Mouse (Mus musculus) C2C12 (cell line): ENCODE measurements around the gene Olfr1065. TPM values are rescaled to one million over a fixed set of nuclear protein-coding genes. Genes with fewer than 3 reads are reported as not detected.

Experiments
- H3K27me3 ChIP-seq: one replicate; pipeline ENCODE4 v1.6.1; 2011; ENCODE audit not compliant: control insufficient read depth, insufficient read depth, insufficient read length
- H3K36me3 ChIP-seq: one replicate; pipeline ENCODE4 v1.6.1; 2011; ENCODE audit not compliant: control insufficient read depth, insufficient read depth
- H3K4me3 ChIP-seq: one replicate; pipeline ENCODE4 v1.5.1; 2011; ENCODE audit warnings: mild to moderate bottlenecking, control low read depth; ENCODE audit not compliant: poor library complexity, insufficient read depth, severe bottlenecking
- H3K79me2 ChIP-seq: one replicate; pipeline ENCODE4 v1.6.1; 2011; ENCODE audit not compliant: control insufficient read depth, insufficient read depth
- H3K79me3 ChIP-seq: one replicate; pipeline ENCODE4 v1.6.1; 2011; ENCODE audit warnings: low read depth, control low read depth
- H3ac ChIP-seq: one replicate; pipeline ENCODE3; 2011; ENCODE audit warnings: low read depth; ENCODE audit not compliant: control insufficient read depth, insufficient read length
- CEBPB ChIP-seq: IDR thresholded peaks from one replicate; pipeline ENCODE4 v1.6.1; 2011; ENCODE audit warnings: low read depth, mild to moderate bottlenecking, control low read depth, moderate library complexity
- CTCF ChIP-seq: IDR thresholded peaks from one replicate; pipeline ENCODE4 v1.5.1; 2011; ENCODE audit not compliant: control insufficient read depth, insufficient read depth, insufficient read length
- FOSL1 ChIP-seq: IDR thresholded peaks from one replicate; pipeline ENCODE4 v1.8.0; 2011; ENCODE audit warnings: mild to moderate bottlenecking, low read length; ENCODE audit not compliant: poor library complexity, insufficient read depth, severe bottlenecking
- MAX ChIP-seq: IDR thresholded peaks from one replicate; pipeline ENCODE4 v1.6.1; 2011; ENCODE audit warnings: mild to moderate bottlenecking, control low read depth
- MYOD1 ChIP-seq: IDR thresholded peaks from one replicate; pipeline ENCODE4 v1.6.1; 2011; ENCODE audit warnings: low read depth; ENCODE audit not compliant: control insufficient read depth, insufficient read length
- MYOG ChIP-seq: IDR thresholded peaks from one replicate; pipeline ENCODE4 v1.6.1; 2011; ENCODE audit not compliant: control insufficient read depth, insufficient read length; ENCODE audit errors: extremely low read depth
- USF1 ChIP-seq: IDR thresholded peaks from one replicate; pipeline ENCODE4 v1.6.1; 2011; ENCODE audit warnings: low read depth, mild to moderate bottlenecking, control low read depth, moderate library complexity
- polyA plus RNA-seq: library from polyadenylated mRNA; unstranded; fragments of >200 nt; fragmentation: generic; extraction: Trizol; gene quantifications from one replicate; pipeline ENCODE4 v1.2.1, GENCODE M21; 2012; ENCODE audit warnings: missing spikeins

Gene Olfr1065
- polyA plus RNA-seq, 1 experiment: not detected

DNA sequence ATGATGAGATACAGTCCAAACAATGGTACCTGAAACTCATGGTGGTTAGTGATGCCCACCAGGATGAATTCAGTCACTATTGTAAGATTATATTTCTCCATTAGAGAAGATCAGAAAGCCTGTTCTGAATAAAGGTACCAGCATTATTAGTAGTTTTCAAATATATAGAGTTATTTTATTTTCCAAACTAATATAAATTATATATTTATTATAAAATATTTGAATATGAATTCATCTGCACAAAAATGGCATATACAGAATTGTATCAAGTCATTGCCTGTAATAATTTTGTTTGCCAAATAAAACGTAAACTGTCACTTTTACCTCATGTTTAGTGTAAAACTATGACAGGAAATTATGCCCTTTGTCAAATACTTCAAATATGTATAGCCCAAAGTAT, 36.4 kb downstream of the Olfr1065 start, which contains the start of gene Olfr1061:
Olfr1061 (minus strand) TSS at position 101 of the 400 bp plus-strand sequence.
- H3K27me3 ChIP-seq: no peaks in the 10 kb centered on the region
- TF ChIP-seq FOSL1 (no peak), MAX (no peak), CTCF (no peak), CEBPB (no peak), USF1 (no peak), MYOD1 (no peak), MYOG (no peak)
- no peak within 1 kb of the TSS for H3K4me3 ChIP-seq
- no peaks in the 10 kb centered on the region for H3K79me2 ChIP-seq
- H3ac ChIP-seq: no peak within 1 kb of the TSS
- no peaks in the 10 kb centered on the region for H3K36me3 ChIP-seq
- H3K79me3 ChIP-seq: no peaks in the 10 kb centered on the region

DNA sequence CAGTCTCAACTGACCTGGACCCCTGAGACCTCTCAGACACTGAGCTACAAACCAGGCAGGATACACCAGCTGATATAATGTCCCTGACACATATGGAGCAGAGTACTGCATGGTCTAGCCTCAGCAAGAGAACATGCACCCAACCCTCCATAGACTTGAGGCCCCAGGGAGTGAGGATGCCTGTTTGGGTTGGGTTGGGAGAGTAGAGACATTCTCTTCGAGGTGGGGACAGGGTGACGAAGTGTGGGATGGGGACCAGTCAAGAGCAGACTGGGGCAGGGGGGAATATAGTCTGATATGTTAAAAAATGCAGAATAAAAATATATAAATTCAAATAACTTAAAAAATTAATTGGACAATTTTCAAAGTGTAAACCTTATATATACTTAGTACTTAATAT, 55.3 kb downstream of the Olfr1065 start:
- Histone ChIP-seq H3K27me3 (no peaks in the 10 kb centered on the region), H3K4me3 (no peak overlapping the region), H3K79me3 (no peaks in the 10 kb centered on the region), H3K79me2 (no peaks in the 10 kb centered on the region), H3K36me3 (no peaks in the 10 kb centered on the region), H3ac (no peak overlapping the region)
- TF ChIP-seq USF1 (no peak), MYOD1 (no peak), MYOG (no peak), MAX (no peak), FOSL1 (no peak), CTCF (no peak), CEBPB (no peak)

Other genes starting within 250 kb of the Olfr1065 start
- gene Olfr1045, start 247.6 kb downstream of the Olfr1065 start, polyA plus RNA-seq: not detected
- not detected for gene Olfr1046, start 231.3 kb downstream of the Olfr1065 start, polyA plus RNA-seq
- not detected for gene Olfr1047, start 219.2 kb downstream of the Olfr1065 start, polyA plus RNA-seq
- gene Olfr1048, start 210.3 kb downstream of the Olfr1065 start, polyA plus RNA-seq: not detected
- gene Olfr1049, start 192.3 kb downstream of the Olfr1065 start, polyA plus RNA-seq: not detected
- gene Olfr1051, start 171.5 kb downstream of the Olfr1065 start, polyA plus RNA-seq: not detected
- gene Olfr1052, start 158.1 kb downstream of the Olfr1065 start, polyA plus RNA-seq: not detected
- not detected for gene Olfr1053, start 135.3 kb downstream of the Olfr1065 start, polyA plus RNA-seq
- gene Olfr1054, start 115.2 kb downstream of the Olfr1065 start, polyA plus RNA-seq: not detected
- not detected for gene Olfr1055, start 100.3 kb downstream of the Olfr1065 start, polyA plus RNA-seq
- gene Olfr1056, start 88.1 kb downstream of the Olfr1065 start, polyA plus RNA-seq: not detected
- not detected for gene Olfr1057, start 72.2 kb downstream of the Olfr1065 start, polyA plus RNA-seq
- gene Olfr1058, start 62.0 kb downstream of the Olfr1065 start, polyA plus RNA-seq: not detected
- not detected for gene Olfr1061, start 36.5 kb downstream of the Olfr1065 start, polyA plus RNA-seq
- not detected for gene Olfr1062, start 23.8 kb downstream of the Olfr1065 start, polyA plus RNA-seq
- gene Olfr1066, start 5.7 kb upstream of the Olfr1065 start, polyA plus RNA-seq: not detected
- not detected for gene Olfr228, start 36.8 kb upstream of the Olfr1065 start, polyA plus RNA-seq
- gene Olfr1076, start 57.9 kb upstream of the Olfr1065 start, polyA plus RNA-seq: not detected
- gene Olfr1079, start 91.9 kb upstream of the Olfr1065 start, polyA plus RNA-seq: not detected
- gene Olfr1080, start 107.6 kb upstream of the Olfr1065 start, polyA plus RNA-seq: not detected
- not detected for gene Olfr1082, start 148.4 kb upstream of the Olfr1065 start, polyA plus RNA-seq
- gene Olfr1084, start 189.1 kb upstream of the Olfr1065 start, polyA plus RNA-seq: not detected
- not detected for gene Olfr1085, start 211.4 kb upstream of the Olfr1065 start, polyA plus RNA-seq
- gene Olfr1086, start 229.5 kb upstream of the Olfr1065 start, polyA plus RNA-seq: not detected
- not detected for gene Olfr1087, start 247.8 kb upstream of the Olfr1065 start, polyA plus RNA-seq